Mouse (Mus musculus): ENCODE results near the gene Tet3. TPM values are rescaled to one million over a fixed set of nuclear protein-coding genes. Genes with fewer than 3 reads are reported as not detected.

The Tet3 gene
- polyA plus RNA-seq, 1 experiment from 2014 or later = 13.9 TPM

GRCm38 (mm10) chr6:83487298-83487697, 28.4 kb upstream of the Tet3 start:
- H3K36me3 ChIP-seq (ENCODE audit: inconsistent target) = peaks cover 23% of the 10 kb centered on the region
- peak overlapping the region; percentile 77; the same call in 1 of the 2 replicates for H3K27ac ChIP-seq
- WGBS (ENCODE audit: missing documents) = 98% methylated on average over 4 of the region's 4 CpGs
- H3K4me3 ChIP-seq (ENCODE audit: inconsistent target) = no peak overlapping the region
- no peaks in the 10 kb centered on the region for H3K79me2 ChIP-seq (ENCODE audit: inconsistent target)

GRCm38 (mm10) chr6:83485854-83486253, 27.0 kb upstream of the Tet3 start:
- Histone ChIP-seq H3K79me2 (ENCODE audit: inconsistent target) (no peaks in the 10 kb centered on the region), H3K36me3 (ENCODE audit: inconsistent target) (peaks cover 25% of the 10 kb centered on the region), H3K27ac (no peak overlapping the region), H3K4me3 (ENCODE audit: inconsistent target) (no peak overlapping the region)
- 92% methylated on average over 4 of the region's 4 CpGs for WGBS (ENCODE audit: missing documents)

- 92% methylated on average over 7 of the region's 7 CpGs for WGBS (ENCODE audit: missing documents)
These were observed 24.9 kb upstream of the Tet3 start for GRCm38 (mm10) chr6:83483776-83484175.

DNA sequence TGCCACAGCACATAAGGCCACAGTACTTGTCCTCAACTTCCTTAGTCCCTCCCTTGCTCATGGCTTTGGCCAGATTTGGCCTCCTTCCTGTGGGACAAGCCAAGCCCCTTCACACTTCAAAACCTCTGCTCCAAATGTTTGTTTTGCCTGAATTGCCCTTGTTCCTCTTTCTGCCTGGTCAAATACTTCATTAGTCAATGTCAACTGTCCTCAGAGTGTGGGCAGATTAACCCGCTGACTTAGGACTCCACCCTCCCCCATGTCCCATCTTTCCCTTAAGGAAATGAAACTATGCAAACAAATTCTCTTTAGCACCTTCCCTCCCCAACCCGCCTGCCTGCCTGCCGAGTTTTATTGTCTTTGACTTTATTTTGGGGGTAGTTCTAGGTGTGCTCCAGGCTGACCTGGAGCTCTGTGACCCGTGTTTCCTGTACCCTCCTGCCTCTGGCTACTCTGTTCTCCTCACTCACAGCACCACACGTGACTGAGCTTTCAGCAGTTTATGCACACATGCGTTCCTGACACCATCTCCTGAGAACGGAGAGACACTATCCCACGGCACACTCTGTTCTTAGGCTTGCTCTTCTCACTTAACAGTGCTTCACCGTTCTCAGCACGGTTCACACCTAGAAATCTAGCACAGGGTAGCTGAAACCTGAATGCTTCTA, 23.7 kb upstream of the Tet3 start:
- 16% methylated on average over 10 of the region's 10 CpGs for WGBS (ENCODE audit: missing documents)
- H3K27ac ChIP-seq = peak overlapping the region; percentile 98
- H3K36me3 ChIP-seq (ENCODE audit: inconsistent target) = peaks cover 26% of the 10 kb centered on the region; the same call in 1 of the 2 replicates
- H3K79me2 ChIP-seq (ENCODE audit: inconsistent target) = no peaks in the 10 kb centered on the region
- H3K4me3 ChIP-seq (ENCODE audit: inconsistent target) = no peak overlapping the region

More at GRCm38 (mm10) chr6:83483776-83484175, 24.9 kb upstream of the Tet3 start:
- H3K27ac ChIP-seq = peak overlapping the region; percentile 98
- H3K79me2 ChIP-seq (ENCODE audit: inconsistent target) = no peaks in the 10 kb centered on the region
- peaks cover 26% of the 10 kb centered on the region; the same call in 1 of the 2 replicates for H3K36me3 ChIP-seq (ENCODE audit: inconsistent target)
- H3K4me3 ChIP-seq (ENCODE audit: inconsistent target) = no peak overlapping the region

DNA sequence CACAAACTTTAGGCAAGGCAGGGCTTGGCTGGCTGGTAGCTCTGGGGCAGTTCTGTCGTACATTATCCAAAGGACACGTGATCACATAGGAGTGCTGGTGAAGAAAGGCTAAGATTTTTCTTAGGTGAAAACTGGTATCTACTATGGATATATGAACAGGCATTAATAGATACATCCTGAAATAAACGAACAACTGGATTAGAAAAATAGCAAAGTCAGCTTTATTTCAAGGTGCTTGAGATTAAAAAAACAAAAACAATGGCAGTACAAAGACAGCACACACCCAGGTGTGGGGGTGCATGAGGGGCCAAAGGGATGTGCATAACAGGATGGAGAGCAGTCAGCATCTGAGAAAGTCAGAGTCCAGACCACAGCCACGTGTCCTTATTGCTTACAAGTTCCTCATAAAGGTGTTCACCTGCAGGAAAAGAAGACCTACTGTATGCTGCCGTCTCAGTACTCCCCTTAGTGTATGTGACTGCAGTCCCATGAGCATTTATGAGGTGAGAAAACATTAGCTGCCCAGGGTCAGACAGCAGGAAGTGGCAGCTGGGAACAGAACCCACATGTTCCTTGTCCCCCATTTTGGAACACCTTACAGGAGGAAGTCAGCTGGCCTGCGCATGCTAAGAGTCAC, 21.3 kb upstream of the Tet3 start:
- Histone ChIP-seq H3K4me3 (ENCODE audit: inconsistent target) (no peak overlapping the region), H3K79me2 (ENCODE audit: inconsistent target) (no peaks in the 10 kb centered on the region), H3K36me3 (ENCODE audit: inconsistent target) (peaks cover 26% of the 10 kb centered on the region; the same call in 1 of the 2 replicates), H3K27ac (no peak overlapping the region)
- WGBS (ENCODE audit: missing documents) = 79% methylated on average over 6 of the region's 6 CpGs

- Histone ChIP-seq H3K36me3 (ENCODE audit: inconsistent target) (peaks cover 21% of the 10 kb centered on the region; the same call in 1 of the 2 replicates), H3K4me3 (ENCODE audit: inconsistent target) (no peak overlapping the region), H3K27ac (no peak overlapping the region), H3K79me2 (ENCODE audit: inconsistent target) (no peaks in the 10 kb centered on the region)
- whole genome bisulfite sequencing (ENCODE audit: missing documents) = 100% methylated on average over 2 of the region's 2 CpGs
These were observed 20.3 kb upstream of the Tet3 start for GRCm38 (mm10) chr6:83479193-83479592.

DNA sequence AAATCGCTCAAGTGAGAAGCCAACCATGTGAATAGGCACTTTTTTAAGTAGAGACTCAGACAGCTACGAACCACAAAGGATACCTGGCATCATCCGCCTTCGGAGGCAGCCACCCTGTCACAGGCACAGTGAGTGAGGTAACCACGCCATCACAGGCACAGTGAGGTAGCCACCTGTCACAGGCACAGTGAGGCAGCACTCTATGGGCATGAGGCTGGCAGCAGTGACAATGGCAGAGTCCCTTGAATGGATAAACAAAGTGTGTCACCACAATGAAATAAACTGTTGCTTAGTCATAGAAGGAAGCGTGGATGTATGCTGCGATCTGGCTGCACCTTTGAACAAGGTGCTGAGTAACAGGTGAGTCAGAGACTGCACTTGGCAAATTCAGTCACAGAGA, 19.7 kb upstream of the Tet3 start:
- 88% methylated on average over 7 of the region's 7 CpGs for WGBS (ENCODE audit: missing documents)
- no peaks in the 10 kb centered on the region for H3K79me2 ChIP-seq (ENCODE audit: inconsistent target)
- H3K4me3 ChIP-seq (ENCODE audit: inconsistent target) = no peak overlapping the region
- H3K36me3 ChIP-seq (ENCODE audit: inconsistent target) = peaks cover 21% of the 10 kb centered on the region; the same call in 1 of the 2 replicates
- no peak overlapping the region for H3K27ac ChIP-seq

DNA sequence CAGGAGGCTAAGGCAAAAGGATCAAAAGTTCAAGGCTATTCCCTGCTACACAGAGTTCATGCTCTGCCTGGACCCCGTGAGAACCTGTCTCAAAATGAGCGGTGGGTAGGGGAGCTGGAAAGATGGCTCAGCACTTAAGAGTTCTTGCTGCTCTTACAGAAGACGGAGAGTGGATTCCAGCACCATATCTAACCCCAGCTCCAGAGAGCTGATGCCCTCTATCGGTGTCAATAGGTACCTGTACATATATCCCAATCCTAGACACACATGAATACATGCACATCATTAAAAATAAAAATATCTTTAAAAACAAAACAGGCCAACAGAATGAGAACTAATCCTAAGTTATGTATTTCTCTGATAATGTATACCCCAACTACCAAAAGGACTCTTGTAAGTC, 19.3 kb upstream of the Tet3 start:
- peak overlapping the region; percentile 17 for H3K27ac ChIP-seq
- 54% methylated on average over 4 of the region's 4 CpGs for WGBS (ENCODE audit: missing documents)
- no peak overlapping the region for H3K4me3 ChIP-seq (ENCODE audit: inconsistent target)
- H3K36me3 ChIP-seq (ENCODE audit: inconsistent target) = peaks cover 21% of the 10 kb centered on the region; the same call in 1 of the 2 replicates
- H3K79me2 ChIP-seq (ENCODE audit: inconsistent target) = no peaks in the 10 kb centered on the region

- no peaks in the 10 kb centered on the region for H3K79me2 ChIP-seq (ENCODE audit: inconsistent target)
- WGBS (ENCODE audit: missing documents) = 67% methylated on average over 7 of the region's 7 CpGs
These were observed 16.5 kb upstream of the Tet3 start for GRCm38 (mm10) chr6:83475431-83475830.

DNA sequence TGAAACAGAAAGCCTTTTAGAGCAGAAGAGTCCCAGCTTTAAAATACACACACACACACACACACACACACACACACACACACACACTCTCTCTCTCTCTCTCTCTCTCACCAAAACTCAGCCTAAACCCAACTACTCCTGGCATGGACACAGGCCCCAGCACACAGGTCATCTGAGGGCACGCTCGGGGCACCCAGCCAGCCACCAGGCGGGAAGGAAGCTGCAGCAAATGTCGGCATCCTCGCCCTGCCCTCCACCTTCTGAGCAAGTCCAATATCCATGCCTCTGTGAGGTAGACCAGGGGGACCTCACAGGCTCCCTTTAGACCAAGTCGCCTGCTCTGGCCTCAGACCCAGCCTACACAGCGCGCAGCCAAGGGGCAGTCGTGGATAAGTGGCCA, 14.4 kb upstream of the Tet3 start:
- no peaks in the 10 kb centered on the region for H3K79me2 ChIP-seq (ENCODE audit: inconsistent target)
- H3K4me3 ChIP-seq (ENCODE audit: inconsistent target) = no peak overlapping the region
- 44% methylated on average over 9 of the region's 9 CpGs for WGBS (ENCODE audit: missing documents)
- H3K36me3 ChIP-seq (ENCODE audit: inconsistent target) = no peaks in the 10 kb centered on the region
- no peak overlapping the region for H3K27ac ChIP-seq

More at GRCm38 (mm10) chr6:83475431-83475830, 16.5 kb upstream of the Tet3 start:
- Histone ChIP-seq H3K4me3 (ENCODE audit: inconsistent target) (no peak overlapping the region), H3K27ac (peak overlapping the region; percentile 58), H3K36me3 (ENCODE audit: inconsistent target) (peaks cover 11% of the 10 kb centered on the region; the same call in 1 of the 2 replicates)

DNA sequence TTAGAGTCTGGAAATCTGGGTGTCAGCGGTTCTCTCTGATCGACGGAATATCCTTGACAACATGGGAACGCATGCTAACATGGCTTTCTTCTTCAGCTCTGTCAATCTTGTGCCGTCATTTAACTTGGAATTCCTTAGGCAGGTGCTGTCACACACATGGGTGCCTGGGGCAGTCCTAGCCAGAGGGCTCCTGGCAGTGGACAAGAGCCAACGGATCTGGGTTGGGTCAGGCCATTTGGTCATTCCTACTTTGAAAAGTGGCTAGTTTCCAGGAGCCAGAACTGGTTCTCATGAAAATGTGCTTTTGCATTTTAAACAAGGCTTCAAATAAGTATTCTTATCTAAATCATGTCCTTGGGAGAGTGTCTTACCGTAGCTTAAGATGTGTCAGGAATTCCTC, 12.9 kb upstream of the Tet3 start:
- H3K36me3 ChIP-seq (ENCODE audit: inconsistent target) = no peaks in the 10 kb centered on the region
- WGBS (ENCODE audit: missing documents) = 96% methylated on average over 6 of the region's 7 CpGs
- H3K4me3 ChIP-seq (ENCODE audit: inconsistent target) = no peak overlapping the region
- H3K79me2 ChIP-seq (ENCODE audit: inconsistent target) = no peaks in the 10 kb centered on the region
- H3K27ac ChIP-seq = no peak overlapping the region

- Histone ChIP-seq H3K4me3 (ENCODE audit: inconsistent target) (no peak overlapping the region), H3K79me2 (ENCODE audit: inconsistent target) (no peaks in the 10 kb centered on the region), H3K36me3 (ENCODE audit: inconsistent target) (no peaks in the 10 kb centered on the region), H3K27ac (no peak overlapping the region)
These were observed 5.1 kb upstream of the Tet3 start for GRCm38 (mm10) chr6:83464011-83464410.

GRCm38 (mm10) chr6:83456984-83457810, 1.7 kb downstream of the Tet3 start:
- H3K4me3 ChIP-seq (ENCODE audit: inconsistent target) = peak overlapping the region; percentile 27
- WGBS (ENCODE audit: missing documents) = 10% methylated on average over 32 of the region's 33 CpGs
- H3K36me3 ChIP-seq (ENCODE audit: inconsistent target) = peaks cover 3% of the 10 kb centered on the region; the same call in 1 of the 2 replicates
- peak overlapping the region; percentile 64 for H3K27ac ChIP-seq
- peaks cover 35% of the 10 kb centered on the region for H3K79me2 ChIP-seq (ENCODE audit: inconsistent target)

DNA sequence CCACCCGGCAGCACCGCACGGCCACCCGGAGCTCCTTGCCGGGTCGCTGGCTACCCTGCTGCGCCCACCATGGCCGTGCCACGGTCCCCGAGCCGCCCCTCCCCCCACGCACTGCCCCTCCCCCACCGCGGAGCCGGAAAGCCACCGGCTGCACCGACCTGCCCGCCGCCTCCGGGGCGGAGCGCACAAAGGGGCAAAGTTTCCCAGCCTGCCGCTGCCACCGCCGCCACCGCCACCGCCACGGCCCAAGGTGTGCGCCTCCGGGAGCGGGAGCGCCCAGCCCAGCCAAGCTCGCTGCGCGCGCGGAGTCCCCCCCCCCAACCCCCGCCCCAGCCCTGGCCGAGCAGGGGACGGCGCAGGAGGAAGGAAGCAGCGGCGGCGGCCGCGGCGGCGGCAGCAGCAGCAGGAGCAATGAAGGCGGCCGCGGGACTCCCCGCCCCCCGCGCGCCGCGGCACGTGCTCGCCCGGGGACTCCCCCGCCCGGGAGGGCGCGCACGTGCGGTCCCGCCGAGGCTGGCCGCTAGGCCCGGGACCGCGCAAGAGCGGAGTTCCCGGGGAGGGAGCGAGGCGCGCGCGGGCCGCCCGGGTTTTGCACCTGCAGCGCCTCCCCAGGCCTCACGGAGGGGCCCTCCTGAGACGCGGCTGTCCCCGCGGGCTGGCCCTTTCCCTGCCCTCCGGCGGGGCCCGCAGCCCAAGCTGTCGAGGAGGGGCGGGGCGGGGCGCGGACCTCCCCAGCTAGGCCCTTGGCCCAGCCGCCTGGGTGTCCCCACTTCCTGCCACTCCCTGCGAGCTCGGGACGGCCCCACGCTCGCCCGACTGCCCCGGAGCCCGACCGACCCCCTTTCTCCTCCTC, 2.5 kb downstream of the Tet3 start:
- Histone ChIP-seq H3K79me2 (ENCODE audit: inconsistent target) (peaks cover 43% of the 10 kb centered on the region), H3K27ac (peak overlapping the region; percentile 64), H3K4me3 (ENCODE audit: inconsistent target) (peak overlapping the region; percentile 27), H3K36me3 (ENCODE audit: inconsistent target) (peaks cover 9% of the 10 kb centered on the region; the same call in 1 of the 2 replicates)
- under 1% methylated on average over 90 of the region's 105 CpGs for WGBS (ENCODE audit: missing documents)
